29 mouse cellular contexts compared by ENCODE assay signal in genomic region chr16:45435591-45435990, GRCm38 (mm10). TPM values are rescaled to one million over a fixed set of nuclear protein-coding genes. Genes with fewer than 3 reads are reported as not detected.
DNase-seq lines count a peak whose midpoint lies in the region; ATAC-seq and TF ChIP-seq lines count a peak whose summit lies in the region.
"Had no signal": no experiment of that assay in that cellular context is flagged by ENCODE, and none has a peak within 500 bp of the region (broad histone marks: within the 10 kb centered on the region; RNA-seq: fewer than 3 reads in every experiment).

No protein-coding gene starts in this region.

- H3K4me1 ChIP-seq in intestine, embryonic 15.5 days (replicated peaks), result no peaks in the 10 kb centered on the region
- H3K4me1 ChIP-seq in intestine, postnatal 0 days (replicated peaks; ENCODE audit: control insufficient read depth, insufficient read depth, low read length), result no peaks in the 10 kb centered on the region
- H3K4me1 ChIP-seq in lung, embryonic 15.5 days, result no peaks in the 10 kb centered on the region
- H3K4me1 ChIP-seq in embryonic facial prominence, embryonic 14.5 days (ENCODE audit: control insufficient read depth, insufficient read depth, low read length), result no peaks in the 10 kb centered on the region
- H3K4me1 ChIP-seq: embryonic facial prominence, embryonic 13.5 days; forebrain, embryonic 10.5 days; forebrain, embryonic 13.5 days; heart, embryonic 12.5 days; heart, embryonic 15.5 days; hindbrain, embryonic 10.5 days; hindbrain, embryonic 13.5 days had no signal

- no peaks in the 10 kb centered on the region for H3K27me3 ChIP-seq in intestine, embryonic 15.5 days (replicated peaks)
- H3K27me3 ChIP-seq in intestine, postnatal 0 days (replicated peaks; ENCODE audit: control insufficient read depth, insufficient read depth, low read length), result no peaks in the 10 kb centered on the region
- H3K27me3 ChIP-seq in lung, embryonic 15.5 days, result no peaks in the 10 kb centered on the region
- H3K27me3 ChIP-seq in embryonic facial prominence, embryonic 14.5 days (replicated peaks; ENCODE audit: control insufficient read depth, insufficient read depth, low read length), result no peaks in the 10 kb centered on the region
- H3K27me3 ChIP-seq: CH12.LX; embryonic facial prominence, embryonic 13.5 days; forebrain, embryonic 13.5 days; heart, embryonic 12.5 days; heart, embryonic 15.5 days; hindbrain, embryonic 13.5 days; Patski had no signal

- ATAC-seq in intestine, embryonic 15.5 days, result peak; percentile 47
- ATAC-seq in intestine, postnatal 0 days, result no peak
- ATAC-seq in lung, embryonic 15.5 days (ENCODE audit: borderline replicate concordance, extremely low read depth, low FRiP score, low TSS enrichment), result peak; percentile 70; the same call in 1 of the 2 replicates
- ATAC-seq in embryonic facial prominence, embryonic 14.5 days (ENCODE audit: low read depth), result no peak
- ATAC-seq: forebrain, embryonic 13.5 days; forebrain, embryonic 16.5 days; hindbrain, embryonic 16.5 days; Patski had no signal

- TF ChIP-seq CTCF in intestine, postnatal 0 days (IDR thresholded peaks at IDR 0.05; ENCODE audit: low read depth), result no peak

- H3K9me3 ChIP-seq in intestine, embryonic 15.5 days, result no peaks in the 10 kb centered on the region
- no peaks in the 10 kb centered on the region for H3K9me3 ChIP-seq in intestine, postnatal 0 days (ENCODE audit: control insufficient read depth)
- H3K9me3 ChIP-seq in lung, embryonic 15.5 days, result no peaks in the 10 kb centered on the region
- no peaks in the 10 kb centered on the region for H3K9me3 ChIP-seq in embryonic facial prominence, embryonic 14.5 days (ENCODE audit: control insufficient read depth, low read length)
- H3K9me3 ChIP-seq: embryonic facial prominence, embryonic 13.5 days; forebrain, embryonic 10.5 days; forebrain, embryonic 13.5 days; G1E; heart, embryonic 15.5 days; hindbrain, embryonic 10.5 days; hindbrain, embryonic 13.5 days had no signal

- H3K27ac ChIP-seq in intestine, embryonic 15.5 days, result no peak overlapping the region
- no peak overlapping the region for H3K27ac ChIP-seq in intestine, postnatal 0 days (ENCODE audit: low read depth, low read length)
- no peak overlapping the region for H3K27ac ChIP-seq in lung, embryonic 15.5 days
- no peak overlapping the region for H3K27ac ChIP-seq in embryonic facial prominence, embryonic 14.5 days (replicated peaks; ENCODE audit: low read depth, low read length)
- H3K27ac ChIP-seq: embryonic facial prominence, embryonic 13.5 days; forebrain, embryonic 10.5 days; forebrain, embryonic 13.5 days; gastrocnemius, adult 2 months; heart, embryonic 15.5 days; hindbrain, embryonic 10.5 days; hindbrain, embryonic 13.5 days had no signal

- H3K36me3 ChIP-seq in intestine, embryonic 15.5 days, result no peaks in the 10 kb centered on the region
- H3K36me3 ChIP-seq in intestine, postnatal 0 days (ENCODE audit: control insufficient read depth, insufficient read depth), result no peaks in the 10 kb centered on the region; the same call in 1 of the 2 replicates
- H3K36me3 ChIP-seq in lung, embryonic 15.5 days, result no peaks in the 10 kb centered on the region
- H3K36me3 ChIP-seq in embryonic facial prominence, embryonic 14.5 days (ENCODE audit: control insufficient read depth, insufficient read depth, low read length), result no peaks in the 10 kb centered on the region
- H3K36me3 ChIP-seq: embryonic facial prominence, embryonic 13.5 days; forebrain, embryonic 10.5 days; G1E; heart, embryonic 12.5 days; heart, embryonic 15.5 days; hindbrain, embryonic 10.5 days; hindbrain, embryonic 13.5 days had no signal

- DNase-seq in lung, postnatal 4 days, result no peak
- DNase-seq in embryonic facial prominence, embryonic 14.5 days (ENCODE audit: low spot score), result peak; percentile 11
- no peak for DNase-seq in gastrocnemius, postnatal 10 days
- DNase-seq: adrenal gland, postnatal 10 days; adrenal gland, postnatal 36 days; B cell, adult 2 months; cerebellum, adult 18-20 months; cerebellum, adult 9-10 months; cerebellum, postnatal 14 days; gastrocnemius, adult 2 months; gastrocnemius, postnatal 25 days; heart, adult 18-20 months; heart, postnatal 36 days had no signal

- no peak overlapping the region for H3K9ac ChIP-seq in intestine, embryonic 15.5 days
- H3K9ac ChIP-seq in intestine, postnatal 0 days (ENCODE audit: low read depth, low read length), result no peak overlapping the region
- H3K9ac ChIP-seq in lung, embryonic 15.5 days, result no peak overlapping the region
- no peak overlapping the region for H3K9ac ChIP-seq in embryonic facial prominence, embryonic 14.5 days (ENCODE audit: low read depth, low read length)
- H3K9ac ChIP-seq: embryonic facial prominence, embryonic 13.5 days; forebrain, embryonic 13.5 days; heart, embryonic 12.5 days; heart, embryonic 15.5 days; hindbrain, embryonic 13.5 days had no signal

- no peak overlapping the region for H3K4me2 ChIP-seq in intestine, embryonic 15.5 days (replicated peaks)
- H3K4me2 ChIP-seq in intestine, postnatal 0 days (replicated peaks; ENCODE audit: low read depth), result no peak overlapping the region
- no peak overlapping the region for H3K4me2 ChIP-seq in lung, embryonic 15.5 days
- no peak overlapping the region for H3K4me2 ChIP-seq in embryonic facial prominence, embryonic 14.5 days (ENCODE audit: low read depth, low read length)
- H3K4me2 ChIP-seq: embryonic facial prominence, embryonic 13.5 days; forebrain, embryonic 13.5 days; heart, embryonic 12.5 days; heart, embryonic 15.5 days; hindbrain, embryonic 13.5 days had no signal

- H3K4me3 ChIP-seq in intestine, embryonic 15.5 days (replicated peaks), result no peak overlapping the region
- no peak overlapping the region for H3K4me3 ChIP-seq in intestine, postnatal 0 days (ENCODE audit: low read depth, low read length)
- no peak overlapping the region for H3K4me3 ChIP-seq in lung, embryonic 15.5 days
- no peak overlapping the region for H3K4me3 ChIP-seq in embryonic facial prominence, embryonic 14.5 days (ENCODE audit: low read depth, low read length)
- H3K4me3 ChIP-seq: embryonic facial prominence, embryonic 13.5 days; forebrain, embryonic 10.5 days; forebrain, embryonic 13.5 days; gastrocnemius, adult 2 months; heart, embryonic 12.5 days; heart, embryonic 15.5 days; hindbrain, embryonic 10.5 days; hindbrain, embryonic 13.5 days had no signal

RNA-seq across cellular contexts. Expression of gene Cd200, which starts 26.7 kb away (rescaled TPM):
- 36.5 and 37.4 TPM in 2 replicates for polyA plus RNA-seq in intestine, embryonic 15.5 days (2015; fragmentation: Nextera tagmentation; extraction: Ambion mirVana)
- polyA plus RNA-seq in intestine, postnatal 0 days (2015; fragmentation: Nextera tagmentation; extraction: Ambion mirVana), result 108 and 114 TPM in 2 replicates
- polyA plus RNA-seq in lung, embryonic 15.5 days (2015; fragmentation: Nextera tagmentation; extraction: Ambion mirVana), result 68.5 and 73.7 TPM in 2 replicates
- 59.4 and 68.9 TPM in 2 replicates for polyA plus RNA-seq in embryonic facial prominence, embryonic 14.5 days (2014; fragmentation: Nextera tagmentation; extraction: Ambion mirVana)
- total RNA-seq in gastrocnemius, postnatal 10 days (2021), result 10 to 100 TPM; 40.7 to 51.7 TPM
- total RNA-seq: G1E had no signal
- polyA plus RNA-seq: G1E had no signal

RNA-seq across cellular contexts. Expression of gene Gm609, which starts 57.2 kb away (rescaled TPM):
- 2.2 and 2.7 TPM in 2 replicates for polyA plus RNA-seq in intestine, embryonic 15.5 days (2015; fragmentation: Nextera tagmentation; extraction: Ambion mirVana)
- polyA plus RNA-seq in intestine, postnatal 0 days (2015; fragmentation: Nextera tagmentation; extraction: Ambion mirVana), result 1.6 and 1.9 TPM in 2 replicates
- not detected in 2 replicates for polyA plus RNA-seq in lung, embryonic 15.5 days (2015; fragmentation: Nextera tagmentation; extraction: Ambion mirVana)
- polyA plus RNA-seq in embryonic facial prominence, embryonic 14.5 days (2014; fragmentation: Nextera tagmentation; extraction: Ambion mirVana), result not detected in 2 replicates
- under 1 TPM in 1 of 2 experiments, not detected in 1; 0.14 TPM for total RNA-seq in gastrocnemius, postnatal 10 days (2021)
- total RNA-seq: adrenal gland, postnatal 36 days; heart, adult 18-20 months; heart, postnatal 10 days; heart, postnatal 36 days had no signal
- polyA plus RNA-seq: embryonic facial prominence, embryonic 13.5 days; forebrain, embryonic 10.5 days; forebrain, embryonic 13.5 days; forebrain, embryonic 16.5 days; G1E; heart, embryonic 12.5 days; heart, embryonic 15.5 days; hindbrain, embryonic 10.5 days; hindbrain, embryonic 13.5 days; hindbrain, embryonic 16.5 days; Patski had no signal

Comparison
In these comparisons a context has a peak if more than half of its experiments do, and no peak if none do; other contexts are left out.
1. ATAC-seq: peak in intestine, embryonic 15.5 days (single experiment) and lung, embryonic 15.5 days (single experiment); none in intestine, postnatal 0 days (single experiment) and embryonic facial prominence, embryonic 14.5 days (single experiment).